Mouse (Mus musculus): Measurements from ENCODE around the gene Gfap. TPM values are rescaled to one million over a fixed set of nuclear protein-coding genes. Genes with fewer than 3 reads are reported as not detected.

The Gfap gene
- polyA plus RNA-seq, 1 experiment from 2014 or later: 1.1 TPM

DNA sequence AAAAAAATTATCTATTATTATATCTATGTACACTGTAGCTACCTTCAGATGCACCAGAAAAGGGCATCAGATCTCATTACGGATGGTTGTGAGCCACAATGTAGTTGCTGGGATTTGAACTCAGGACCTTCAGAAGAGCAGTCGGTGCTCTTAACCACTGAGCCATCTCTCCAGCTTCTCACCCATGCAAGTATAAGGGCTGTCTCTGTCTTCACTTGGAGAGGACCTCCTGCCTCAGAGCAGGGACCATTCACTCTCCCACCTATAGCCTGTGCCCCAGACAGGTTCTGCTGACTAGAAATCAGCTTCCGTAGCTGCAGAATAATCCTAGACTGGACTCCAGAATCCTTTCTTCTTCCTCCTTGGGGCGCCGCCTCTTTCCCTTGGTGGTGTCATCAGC lies 1.4 kb upstream of the Gfap start:
- WGBS: 82% methylated on average over 5 of the region's 5 CpGs
- no peaks in the 10 kb centered on the region for H3K4me1 ChIP-seq (replicated peaks; ENCODE audit: control insufficient read depth, insufficient read depth)

DNA sequence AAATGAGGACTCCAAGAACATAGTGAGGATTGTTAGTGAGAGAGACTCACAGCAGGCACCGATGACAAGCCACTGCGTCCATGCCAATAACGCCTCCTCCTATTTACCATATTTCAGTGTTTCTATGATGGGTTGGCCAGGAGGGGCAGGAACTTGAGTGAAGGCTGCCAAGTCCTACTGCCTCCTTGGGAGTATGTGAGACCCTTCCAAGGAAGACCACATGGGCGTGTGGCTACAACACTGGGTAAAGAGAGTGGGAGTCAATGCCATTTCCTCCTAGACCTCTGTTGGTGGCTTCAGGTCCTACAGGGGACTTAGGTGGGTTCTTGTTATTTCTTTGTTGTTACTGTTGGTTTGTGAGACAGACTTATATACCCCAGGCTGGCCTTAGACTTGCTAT lies 487 bp upstream of the Gfap start:
- DNase-seq (ENCODE audit: low spot score) (no peak), ATAC-seq (ENCODE audit: low FRiP score, low TSS enrichment) (no peak)
- no peaks in the 10 kb centered on the region for H3K36me3 ChIP-seq (ENCODE audit: control insufficient read depth, insufficient read depth, low read length)
- H3K4me2 ChIP-seq (replicated peaks; ENCODE audit: low read depth): no peak overlapping the region
- H3K27me3 ChIP-seq (ENCODE audit: control insufficient read depth, insufficient read depth, low read length): no peaks in the 10 kb centered on the region
- no peak for TF ChIP-seq EP300 (optimal IDR thresholded peaks at IDR 0.05)
- TF ChIP-seq CTCF (IDR thresholded peaks at IDR 0.05; ENCODE audit: low read depth): no peak
- no peaks in the 10 kb centered on the region for H3K4me1 ChIP-seq (replicated peaks; ENCODE audit: control insufficient read depth, insufficient read depth)
- no peak overlapping the region for H3K4me3 ChIP-seq (ENCODE audit: low read depth, low read length)
- no peaks in the 10 kb centered on the region for H3K9me3 ChIP-seq (ENCODE audit: control insufficient read depth, low read length)
- no peak overlapping the region for H3K27ac ChIP-seq (replicated peaks)
- no peak overlapping the region for H3K9ac ChIP-seq (ENCODE audit: low read length)
- WGBS: 55% methylated on average over 4 of the region's 4 CpGs

More for the DNA sequence above, 1.4 kb upstream of the Gfap start:
- H3K4me3 ChIP-seq (ENCODE audit: low read depth, low read length): no peak overlapping the region
- DNase-seq (ENCODE audit: low spot score) (no peak), ATAC-seq (ENCODE audit: low FRiP score, low TSS enrichment) (no peak)
- no peaks in the 10 kb centered on the region for H3K9me3 ChIP-seq (ENCODE audit: control insufficient read depth, low read length)
- H3K9ac ChIP-seq (ENCODE audit: low read length): no peak overlapping the region
- no peak overlapping the region for H3K27ac ChIP-seq (replicated peaks)
- no peak overlapping the region for H3K4me2 ChIP-seq (replicated peaks; ENCODE audit: low read depth)
- TF ChIP-seq EP300 (optimal IDR thresholded peaks at IDR 0.05) (no peak), CTCF (IDR thresholded peaks at IDR 0.05; ENCODE audit: low read depth) (no peak)
- H3K27me3 ChIP-seq (ENCODE audit: control insufficient read depth, insufficient read depth, low read length): no peaks in the 10 kb centered on the region
- H3K36me3 ChIP-seq (ENCODE audit: control insufficient read depth, insufficient read depth, low read length): 0 out of 2 replicates have a peak, but pooled peaks cover 3% of the 10 kb centered on the region

DNA sequence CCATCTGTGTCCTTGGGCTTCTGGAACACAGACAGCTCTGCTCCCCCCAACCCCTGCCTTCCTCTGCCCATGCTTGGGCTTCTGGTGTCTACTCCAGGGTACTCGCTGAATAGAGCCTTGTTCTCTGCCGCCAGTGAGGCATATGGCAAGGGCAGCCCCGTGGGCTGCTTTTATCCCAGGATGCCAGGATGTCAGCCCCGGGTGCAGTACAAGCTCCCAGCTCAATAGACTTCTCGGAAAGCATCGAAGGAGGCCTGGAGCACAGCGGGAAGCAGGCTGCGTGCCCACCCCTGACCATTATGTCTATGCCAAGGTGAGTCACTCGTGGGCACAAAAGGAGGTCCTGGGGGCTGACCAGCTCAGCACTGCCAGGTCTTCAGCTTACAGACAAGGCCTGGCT lies 2.3 kb downstream of the Gfap start:
- H3K27me3 ChIP-seq (ENCODE audit: control insufficient read depth, insufficient read depth, low read length): no peaks in the 10 kb centered on the region
- H3K9ac ChIP-seq (ENCODE audit: low read length): no peak overlapping the region
- no peak for TF ChIP-seq CTCF (IDR thresholded peaks at IDR 0.05; ENCODE audit: low read depth)
- TF ChIP-seq EP300 (optimal IDR thresholded peaks at IDR 0.05): no peak
- DNase-seq (ENCODE audit: low spot score) (no peak), ATAC-seq (ENCODE audit: low FRiP score, low TSS enrichment) (no peak)
- no peaks in the 10 kb centered on the region for H3K9me3 ChIP-seq (ENCODE audit: control insufficient read depth, low read length)
- H3K4me1 ChIP-seq (replicated peaks; ENCODE audit: control insufficient read depth, insufficient read depth): no peaks in the 10 kb centered on the region
- no peaks in the 10 kb centered on the region for H3K36me3 ChIP-seq (ENCODE audit: control insufficient read depth, insufficient read depth, low read length)
- H3K4me3 ChIP-seq (ENCODE audit: low read depth, low read length): no peak overlapping the region
- no peak overlapping the region for H3K27ac ChIP-seq (replicated peaks)
- WGBS: 76% methylated on average over 9 of the region's 9 CpGs
- no peak overlapping the region for H3K4me2 ChIP-seq (replicated peaks; ENCODE audit: low read depth)

DNA sequence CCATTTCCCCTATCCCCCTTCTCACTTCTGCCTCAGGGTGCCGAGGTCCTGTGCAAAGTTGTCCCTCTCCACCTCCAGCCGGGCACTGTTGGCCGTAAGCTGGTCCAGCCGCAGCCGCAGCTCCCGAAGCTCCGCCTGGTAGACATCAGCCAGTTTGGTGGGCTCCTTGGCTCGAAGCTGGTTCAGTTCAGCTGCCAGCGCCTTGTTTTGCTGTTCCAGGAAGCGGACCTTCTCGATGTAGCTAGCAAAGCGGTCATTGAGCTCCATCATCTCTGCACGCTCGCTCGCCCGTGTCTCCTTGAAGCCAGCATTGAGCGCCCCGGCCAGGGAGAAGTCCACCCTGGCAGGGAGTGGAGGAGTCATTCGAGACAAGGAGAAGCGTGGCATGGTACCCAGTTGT lies 4.1 kb downstream of the Gfap start:
- no peaks in the 10 kb centered on the region for H3K4me1 ChIP-seq (replicated peaks; ENCODE audit: control insufficient read depth, insufficient read depth)
- no peak for TF ChIP-seq CTCF (IDR thresholded peaks at IDR 0.05; ENCODE audit: low read depth)
- TF ChIP-seq EP300 (optimal IDR thresholded peaks at IDR 0.05): no peak
- no peak overlapping the region for H3K4me3 ChIP-seq (ENCODE audit: low read depth, low read length)
- H3K36me3 ChIP-seq (ENCODE audit: control insufficient read depth, insufficient read depth, low read length): no peaks in the 10 kb centered on the region
- WGBS: 82% methylated on average over 20 of the region's 20 CpGs
- DNase-seq (ENCODE audit: low spot score) (no peak), ATAC-seq (ENCODE audit: low FRiP score, low TSS enrichment) (no peak)
- H3K9ac ChIP-seq (ENCODE audit: low read length): no peak overlapping the region
- no peaks in the 10 kb centered on the region for H3K9me3 ChIP-seq (ENCODE audit: control insufficient read depth, low read length)
- no peaks in the 10 kb centered on the region for H3K27me3 ChIP-seq (ENCODE audit: control insufficient read depth, insufficient read depth, low read length)
- H3K27ac ChIP-seq (replicated peaks): no peak overlapping the region
- no peak overlapping the region for H3K4me2 ChIP-seq (replicated peaks; ENCODE audit: low read depth)

DNA sequence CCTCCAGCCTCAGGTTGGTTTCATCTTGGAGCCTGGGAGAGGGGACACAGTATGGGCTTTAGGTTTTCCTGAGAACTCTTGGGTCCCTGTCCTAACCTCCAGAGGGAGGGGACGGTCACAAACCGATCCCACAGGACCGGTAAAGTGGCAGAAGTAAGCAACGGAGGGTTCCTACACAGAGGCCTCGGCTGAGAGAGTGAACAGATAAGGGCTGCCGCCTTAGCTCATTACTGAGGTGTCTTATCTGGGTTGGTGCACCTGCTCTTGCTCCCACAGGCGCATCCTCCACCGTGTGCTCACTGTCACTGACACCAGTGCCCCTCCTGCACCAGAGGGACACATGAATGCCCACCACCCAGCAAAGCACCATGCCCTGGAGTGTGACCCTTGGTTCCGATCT lies 4.9 kb downstream of the Gfap start:
- Histone ChIP-seq H3K27ac (replicated peaks) (no peak overlapping the region), H3K4me2 (replicated peaks; ENCODE audit: low read depth) (no peak overlapping the region), H3K4me3 (ENCODE audit: low read depth, low read length) (no peak overlapping the region), H3K36me3 (ENCODE audit: control insufficient read depth, insufficient read depth, low read length) (no peaks in the 10 kb centered on the region), H3K9ac (ENCODE audit: low read length) (no peak overlapping the region), H3K4me1 (replicated peaks; ENCODE audit: control insufficient read depth, insufficient read depth) (no peaks in the 10 kb centered on the region), H3K27me3 (ENCODE audit: control insufficient read depth, insufficient read depth, low read length) (no peaks in the 10 kb centered on the region), H3K9me3 (ENCODE audit: control insufficient read depth, low read length) (no peaks in the 10 kb centered on the region)
- no peak for DNase-seq (ENCODE audit: low spot score)
- ATAC-seq (ENCODE audit: low FRiP score, low TSS enrichment): no peak
- TF ChIP-seq EP300 (optimal IDR thresholded peaks at IDR 0.05) (no peak), CTCF (IDR thresholded peaks at IDR 0.05; ENCODE audit: low read depth) (no peak)
- 53% methylated on average over 9 of the region's 9 CpGs for WGBS

DNA sequence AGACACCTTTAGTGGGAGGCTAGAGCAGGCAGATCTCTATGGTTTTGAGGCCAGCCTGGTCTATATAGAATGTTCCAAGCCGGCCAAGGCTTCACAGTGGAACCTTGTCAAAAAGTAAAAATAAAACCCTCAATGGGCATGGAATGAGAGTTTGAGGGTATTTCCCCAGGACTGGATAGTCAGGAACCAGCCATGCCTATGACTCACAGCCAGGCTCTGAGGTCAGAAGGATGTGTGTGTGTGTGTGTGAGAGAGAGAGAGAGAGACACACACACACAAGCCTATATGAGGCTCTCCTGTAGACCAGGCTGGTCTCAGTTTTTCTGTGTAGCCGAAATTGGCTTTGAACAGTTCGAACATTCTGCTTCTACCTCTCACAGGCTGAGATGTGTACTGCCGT lies 6.0 kb downstream of the Gfap start:
- no peaks in the 10 kb centered on the region for H3K27me3 ChIP-seq (ENCODE audit: control insufficient read depth, insufficient read depth, low read length)
- no peak for TF ChIP-seq EP300 (optimal IDR thresholded peaks at IDR 0.05)
- TF ChIP-seq CTCF (IDR thresholded peaks at IDR 0.05; ENCODE audit: low read depth): no peak
- no peak overlapping the region for H3K27ac ChIP-seq (replicated peaks)
- H3K9ac ChIP-seq (ENCODE audit: low read length): no peak overlapping the region
- H3K4me3 ChIP-seq (ENCODE audit: low read depth, low read length): no peak overlapping the region
- 95% methylated on average over 4 of the region's 4 CpGs for WGBS
- no peaks in the 10 kb centered on the region for H3K9me3 ChIP-seq (ENCODE audit: control insufficient read depth, low read length)
- no peaks in the 10 kb centered on the region for H3K36me3 ChIP-seq (ENCODE audit: control insufficient read depth, insufficient read depth, low read length)
- DNase-seq (ENCODE audit: low spot score): no peak
- ATAC-seq (ENCODE audit: low FRiP score, low TSS enrichment): no peak
- H3K4me1 ChIP-seq (replicated peaks; ENCODE audit: control insufficient read depth, insufficient read depth): no peaks in the 10 kb centered on the region
- H3K4me2 ChIP-seq (replicated peaks; ENCODE audit: low read depth): no peak overlapping the region
